Mouse (Mus musculus) G1E (cell line): ENCODE results near the gene Flvcr2. TPM values are rescaled to one million over a fixed set of nuclear protein-coding genes. Genes with fewer than 3 reads are reported as not detected.

Source experiments
- ATAC-seq: 2 replicates; pipeline ENCODE4 v1.8.0; 2016; ENCODE audit warnings: mild to moderate bottlenecking; ENCODE audit not compliant: insufficient number of reproducible peaks, poor library complexity, low FRiP score, severe bottlenecking; ENCODE audit errors: extremely low read depth
- DNase-seq: peaks from one replicate; pipeline ENCODE4 v3.0.0; 2012; ENCODE audit warnings: low spot score
- H3K27me3 ChIP-seq: 2 replicates; pipeline ENCODE4 v1.6.1; 2012; ENCODE audit warnings: mild to moderate bottlenecking, low read length, inconsistent platforms; ENCODE audit not compliant: insufficient read depth
- H3K36me3 ChIP-seq: replicated peaks from 2 replicates; pipeline ENCODE3; 2012; ENCODE audit warnings: mild to moderate bottlenecking, inconsistent platforms
- H3K4me1 ChIP-seq: 2 replicates; pipeline ENCODE4 v1.6.1; 2012; ENCODE audit warnings: low read depth, low read length, inconsistent platforms, mixed read lengths; ENCODE audit not compliant: insufficient read depth
- H3K4me3 ChIP-seq: 2 replicates; pipeline ENCODE4 v1.5.1; 2012; ENCODE audit warnings: low read depth, mild to moderate bottlenecking, inconsistent platforms, low read length, moderate library complexity, mixed read lengths
- H3K9me3 ChIP-seq: replicated peaks from 2 replicates; pipeline ENCODE4 v1.6.1; 2012; ENCODE audit warnings: inconsistent platforms
- CTCF ChIP-seq: IDR thresholded peaks from 2 replicates; pipeline ENCODE4 v1.5.1; 2012; ENCODE audit warnings: low read depth, low read length, inconsistent platforms, mixed read lengths
- GATA1 ChIP-seq: IDR thresholded peaks from 2 replicates; pipeline ENCODE4 v1.6.1; 2012; ENCODE audit warnings: borderline replicate concordance, low read length, inconsistent platforms, mixed read lengths
- GATA2 ChIP-seq: IDR thresholded peaks from 2 replicates; pipeline ENCODE4 v1.6.1; 2012; ENCODE audit warnings: low read depth, low read length, inconsistent platforms, borderline replicate concordance
- POLR2AphosphoS5 ChIP-seq: IDR thresholded peaks from 2 replicates; pipeline ENCODE4 v1.6.1; 2012; ENCODE audit warnings: low read depth, low read length, inconsistent platforms; ENCODE audit not compliant: insufficient replicate concordance
- TAL1 ChIP-seq: conservative IDR thresholded peaks from 2 replicates; pipeline ENCODE4 v1.6.1; 2012; ENCODE audit warnings: low read depth, low read length, inconsistent platforms, mixed read lengths
- polyA plus RNA-seq: library from polyadenylated mRNA; stranded (reverse); fragments of >175 nt; gene quantifications from 2 replicates; pipeline ENCODE4 v1.2.3, GENCODE M21; 2012
- total RNA-seq, 2 experiments: library from RNA; stranded (forward) in 1 of 2; stranded (reverse) in 1 of 2; fragments of 200-1000 nt in 1 of 2; fragments of >200 nt in 1 of 2; fragmentation: Nextera tagmentation in 1 of 2; gene quantifications; 2 replicates each; pipeline ENCODE4 v1.2.3; 2014 to 2017

Flvcr2 gene
- total and polyA plus RNA-seq, 3 experiments, result 0.16 TPM; not detected in 2

- H3K27me3 ChIP-seq, result peaks cover 30% of the 10 kb centered on the region
- TF ChIP-seq GATA2, result no peak
- no peak for ATAC-seq
Observed at GRCm38 (mm10) chr12:85749861-85750260, 3.5 kb downstream of the Flvcr2 start.

DNA sequence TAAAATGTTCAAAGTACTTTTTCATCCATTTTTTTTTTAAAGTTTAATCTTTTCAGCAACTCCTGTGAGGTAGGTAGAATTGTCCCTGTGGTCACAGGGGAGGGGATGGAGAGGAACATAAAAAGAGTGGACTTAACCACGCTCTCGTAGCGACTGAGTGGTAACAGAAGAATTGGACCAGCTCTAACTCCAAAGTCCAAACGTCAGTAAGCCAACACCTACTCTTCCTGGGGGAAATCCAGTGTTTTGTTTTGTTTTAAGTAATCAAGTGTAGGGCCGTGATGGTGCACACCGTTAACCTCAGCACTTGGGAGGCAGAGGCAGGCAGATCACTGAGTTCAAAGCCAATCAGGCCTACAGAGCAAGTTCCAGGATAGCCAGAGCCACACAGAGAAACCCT lies 5.8 kb downstream of the Flvcr2 start:
- ATAC-seq, result no peak
- no peak overlapping the region for H3K4me3 ChIP-seq
- no peaks in the 10 kb centered on the region for H3K4me1 ChIP-seq
- peaks cover 18% of the 10 kb centered on the region for H3K27me3 ChIP-seq
- no peak for DNase-seq
- H3K9me3 ChIP-seq, result no peaks in the 10 kb centered on the region
- no peak for TF ChIP-seq GATA2
- TF ChIP-seq CTCF, result no peak
- no peak for TF ChIP-seq GATA1
- no peak for TF ChIP-seq POLR2AphosphoS5
- TF ChIP-seq TAL1, result no peak
- H3K36me3 ChIP-seq, result no peaks in the 10 kb centered on the region

More at GRCm38 (mm10) chr12:85749861-85750260, 3.5 kb downstream of the Flvcr2 start:
- no peak overlapping the region for H3K4me3 ChIP-seq
- H3K4me1 ChIP-seq, result no peaks in the 10 kb centered on the region
- no peaks in the 10 kb centered on the region for H3K36me3 ChIP-seq
- H3K9me3 ChIP-seq, result no peaks in the 10 kb centered on the region
- DNase-seq, result no peak

- H3K4me3 ChIP-seq, result no peak overlapping the region
- no peaks in the 10 kb centered on the region for H3K36me3 ChIP-seq
- no peak for DNase-seq
- TF ChIP-seq GATA1 (no peak), CTCF (no peak), POLR2AphosphoS5 (no peak), TAL1 (no peak), GATA2 (no peak)
- ATAC-seq, result no peak
- no peaks in the 10 kb centered on the region for H3K4me1 ChIP-seq
- H3K27me3 ChIP-seq, result peaks cover 15% of the 10 kb centered on the region
- H3K9me3 ChIP-seq, result no peaks in the 10 kb centered on the region
Observed at GRCm38 (mm10) chr12:85753223-85753622, 6.9 kb downstream of the Flvcr2 start.

DNA sequence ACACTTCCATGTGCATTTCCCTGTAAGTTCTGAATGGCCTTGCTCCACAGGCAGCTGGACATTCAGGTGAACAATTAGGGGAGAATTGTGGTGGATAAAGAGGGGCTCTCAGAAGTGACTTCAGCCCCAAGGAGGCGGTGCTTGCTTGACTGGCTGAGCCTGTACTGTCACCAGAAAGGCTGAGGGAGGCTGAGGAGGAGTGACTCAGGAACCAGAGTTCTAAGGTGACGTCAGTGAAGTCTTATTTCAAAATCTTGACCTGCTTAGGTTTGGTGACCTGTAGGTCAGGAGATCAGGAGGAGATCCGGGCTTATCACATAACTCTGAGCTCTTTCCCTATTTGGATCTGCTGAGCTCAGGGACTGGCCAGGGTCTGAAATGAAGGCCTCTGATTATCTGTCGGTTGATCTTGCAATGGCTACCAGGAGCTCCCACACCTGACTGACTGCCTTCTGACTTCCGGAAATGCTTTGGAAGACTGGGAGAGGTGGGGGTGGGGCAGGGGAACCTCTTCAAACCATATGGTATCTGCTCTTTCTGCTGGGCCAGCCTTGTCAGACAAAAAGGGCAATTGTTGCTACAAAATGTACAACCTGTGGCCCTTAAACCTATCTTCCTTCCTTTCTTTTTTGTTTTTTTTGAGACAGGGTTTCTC lies 8.4 kb downstream of the Flvcr2 start:
- no peaks in the 10 kb centered on the region for H3K36me3 ChIP-seq
- no peaks in the 10 kb centered on the region for H3K4me1 ChIP-seq
- TF ChIP-seq GATA2 (no peak), POLR2AphosphoS5 (no peak), TAL1 (no peak)
- H3K4me3 ChIP-seq, result no peak overlapping the region
- no peak for DNase-seq
- no peaks in the 10 kb centered on the region for H3K9me3 ChIP-seq
- peaks cover 21% of the 10 kb centered on the region for H3K27me3 ChIP-seq
- no peak for ATAC-seq

GRCm38 (mm10) chr12:85756455-85756854 lies 10.1 kb downstream of the Flvcr2 start:
- DNase-seq, result no peak
- H3K4me1 ChIP-seq, result no peaks in the 10 kb centered on the region
- ATAC-seq, result no peak
- H3K9me3 ChIP-seq, result no peaks in the 10 kb centered on the region
- H3K27me3 ChIP-seq, result peaks cover 23% of the 10 kb centered on the region
- H3K36me3 ChIP-seq, result no peaks in the 10 kb centered on the region
- TF ChIP-seq GATA2 (no peak), TAL1 (no peak)
- no peak overlapping the region for H3K4me3 ChIP-seq

DNA sequence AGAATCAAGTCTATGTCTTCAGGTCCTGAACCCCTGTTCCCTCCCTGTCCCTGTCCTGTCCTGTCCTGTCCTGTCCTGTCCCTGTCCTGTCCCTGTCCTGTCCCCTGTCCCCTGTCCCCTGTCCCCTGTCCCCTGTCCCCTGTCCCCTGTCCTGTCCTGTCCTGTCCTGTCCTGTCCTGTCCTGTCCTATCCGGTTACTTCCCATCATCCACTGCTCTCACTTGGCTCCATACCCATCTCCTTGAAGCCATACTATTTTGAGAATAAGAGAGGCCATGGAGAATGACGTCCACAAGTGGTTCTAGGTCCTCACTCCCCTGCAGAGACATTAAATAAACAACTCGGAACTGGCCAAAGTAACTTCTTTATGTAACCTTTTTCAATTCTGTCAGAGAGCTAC lies 10.7 kb downstream of the Flvcr2 start:
- Histone ChIP-seq H3K4me1 (no peaks in the 10 kb centered on the region), H3K4me3 (no peak overlapping the region), H3K27me3 (peaks cover 26% of the 10 kb centered on the region), H3K9me3 (no peaks in the 10 kb centered on the region), H3K36me3 (no peaks in the 10 kb centered on the region)
- ATAC-seq (no peak), DNase-seq (no peak)
- TF ChIP-seq TAL1 (no peak), CTCF (no peak), POLR2AphosphoS5 (no peak), GATA1 (no peak), GATA2 (no peak)

GRCm38 (mm10) chr12:85758741-85759140 lies 12.4 kb downstream of the Flvcr2 start:
- H3K4me1 ChIP-seq, result no peaks in the 10 kb centered on the region
- ATAC-seq, result no peak
- no peak for DNase-seq
- peaks cover 23% of the 10 kb centered on the region for H3K27me3 ChIP-seq
- no peak for TF ChIP-seq GATA2
- TF ChIP-seq TAL1, result no peak
- no peak for TF ChIP-seq GATA1
- no peak for TF ChIP-seq POLR2AphosphoS5
- TF ChIP-seq CTCF, result no peak
- H3K4me3 ChIP-seq, result no peak overlapping the region
- no peaks in the 10 kb centered on the region for H3K9me3 ChIP-seq
- no peaks in the 10 kb centered on the region for H3K36me3 ChIP-seq
